Comparison of ENCODE assay signal across 9 mouse cellular contexts in genomic region chr11:6174719-6175118, GRCm38 (mm10). TPM values are rescaled to one million over a fixed set of nuclear protein-coding genes. Genes with fewer than 3 reads are reported as not detected.
A peak's percentile ranks its signal among the peaks of the same experiment; 100 is the strongest.
DNase-seq lines count a peak whose midpoint lies in the region; ATAC-seq and TF ChIP-seq lines count a peak whose summit lies in the region.
"Had no signal": no experiment of that assay in that cellular context is flagged by ENCODE, and none has a peak within 500 bp of the region (broad histone marks: within the 10 kb centered on the region; RNA-seq: fewer than 3 reads in every experiment).

No protein-coding gene starts in this region.

- no peak overlapping the region for H3K4me2 ChIP-seq in hindbrain, embryonic 13.5 days
- H3K4me2 ChIP-seq in hindbrain, embryonic 16.5 days (ENCODE audit: low read length), result no peak overlapping the region
- no peak overlapping the region for H3K4me2 ChIP-seq in CH12.LX (ENCODE audit: insufficient read depth, low read depth, poor library complexity, severe bottlenecking)
- H3K4me2 ChIP-seq: hindbrain, embryonic 14.5 days had no signal

- TF ChIP-seq EP300 in CH12.LX (IDR thresholded peaks at IDR 0.05; ENCODE audit: low read length), result peak; percentile 69

- H3K9ac ChIP-seq in hindbrain, embryonic 13.5 days, result no peak overlapping the region
- H3K9ac ChIP-seq in hindbrain, embryonic 16.5 days (ENCODE audit: low read depth, low read length), result no peak overlapping the region
- no peak overlapping the region for H3K9ac ChIP-seq in CH12.LX (ENCODE audit: insufficient read depth, low read depth)
- H3K9ac ChIP-seq: hindbrain, embryonic 14.5 days had no signal

- in situ Hi-C loops in CH12.LX (cut with MboI; ENCODE audit: low pct_ligation_motif_present, low pct_unique_long_range_greater_than_20kb, low sequenced_read_pairs), result no loop called here

- peak; percentile 62 for DNase-seq in CH12.LX (ENCODE audit: extremely low read depth)
- DNase-seq in heart, adult 11 months, result peak; percentile 96
- peak; percentile 27 for DNase-seq in lung, adult 2 months
- no peak for DNase-seq in spleen, postnatal 36 days (ENCODE audit: low spot score in 2 of 2)
- DNase-seq in frontal cortex, postnatal 36 days (ENCODE audit: low spot score in 2 of 2), result no peak

- no peaks in the 10 kb centered on the region; the same call in 1 of the 2 replicates for H3K9me3 ChIP-seq in hindbrain, embryonic 13.5 days
- no peaks in the 10 kb centered on the region for H3K9me3 ChIP-seq in hindbrain, embryonic 16.5 days (ENCODE audit: control insufficient read depth, low read length)
- H3K9me3 ChIP-seq in CH12.LX (replicated peaks; ENCODE audit: low read length), result peaks cover 10% of the 10 kb centered on the region

- no peak for TF ChIP-seq POLR2A in CH12.LX (IDR thresholded peaks at IDR 0.05; ENCODE audit: low read depth, low read length)
- no peak for TF ChIP-seq POLR2A in lung, adult 2 months (IDR thresholded peaks at IDR 0.05; ENCODE audit: borderline replicate concordance, extremely low read depth, low read depth, low read length)

- H3K27me3 ChIP-seq in hindbrain, embryonic 13.5 days, result no peaks in the 10 kb centered on the region
- H3K27me3 ChIP-seq in hindbrain, embryonic 16.5 days (replicated peaks; ENCODE audit: control insufficient read depth, insufficient read depth, low read length), result no peaks in the 10 kb centered on the region
- H3K27me3 ChIP-seq in CH12.LX (replicated peaks), result no peaks in the 10 kb centered on the region

- TF ChIP-seq RAD21 in CH12.LX (IDR thresholded peaks at IDR 0.05; ENCODE audit: low read depth, low read length), result no peak

- dilution Hi-C loops in CH12.LX (cut with MboI; ENCODE audit: extremely low pct_ligation_motif_present, extremely low pct_unique_long_range_greater_than_20kb, low sequenced_read_pairs), result no loop called here

- WGBS in hindbrain, embryonic 13.5 days, result 79% methylated on average over 7 of the region's 7 CpGs
- WGBS in hindbrain, embryonic 16.5 days, result 82% methylated on average over 7 of the region's 7 CpGs
- WGBS in lung, adult 2 months, result 9% methylated on average over 7 of the region's 7 CpGs

- TF ChIP-seq CTCF in CH12.LX (conservative IDR thresholded peaks at IDR 0.05 in 1 of 2, IDR thresholded peaks at IDR 0.05 in 1 of 2; ENCODE audit: low read depth in 2 of 2, low read length in 2 of 2), result no peak
- no peak for TF ChIP-seq CTCF in lung, adult 2 months (IDR thresholded peaks at IDR 0.05; ENCODE audit: insufficient read depth, low read length)

- no peaks in the 10 kb centered on the region for H3K36me3 ChIP-seq in hindbrain, embryonic 13.5 days
- no peaks in the 10 kb centered on the region for H3K36me3 ChIP-seq in hindbrain, embryonic 16.5 days (ENCODE audit: control insufficient read depth, insufficient read depth, low read length)
- peaks cover 0 to 21% of the 10 kb centered on the region in 2 experiments for H3K36me3 ChIP-seq in CH12.LX (replicated peaks in 1 of 2; ENCODE audit: control insufficient read depth in 1 of 2, insufficient read depth in 1 of 2, low read length in 1 of 2)

- peak overlapping the region; percentile 5; the same call in 1 of the 2 replicates for H3K27ac ChIP-seq in hindbrain, embryonic 13.5 days
- H3K27ac ChIP-seq in hindbrain, embryonic 16.5 days (ENCODE audit: low read depth, low read length), result no peak overlapping the region
- no peak overlapping the region for H3K27ac ChIP-seq in CH12.LX (ENCODE audit: insufficient read depth, low read depth)
- H3K27ac ChIP-seq: hindbrain, embryonic 14.5 days had no signal

- peaks cover 33% of the 10 kb centered on the region for H3K4me1 ChIP-seq in hindbrain, embryonic 13.5 days (replicated peaks)
- H3K4me1 ChIP-seq in hindbrain, embryonic 16.5 days (ENCODE audit: control insufficient read depth, insufficient read depth, low read depth, low read length), result peaks cover 14% of the 10 kb centered on the region
- H3K4me1 ChIP-seq in CH12.LX (ENCODE audit: control insufficient read depth in 1 of 2, insufficient read depth in 2 of 2), result peaks cover 35 to 61% of the 10 kb centered on the region in 2 experiments
- H3K4me1 ChIP-seq in lung, adult 2 months (ENCODE audit: control insufficient read depth, insufficient read depth, low read length), result peaks cover 19% of the 10 kb centered on the region

- no peak overlapping the region for H3K4me3 ChIP-seq in hindbrain, embryonic 13.5 days
- no peak overlapping the region for H3K4me3 ChIP-seq in hindbrain, embryonic 16.5 days (ENCODE audit: low read length)
- H3K4me3 ChIP-seq in CH12.LX (replicated peaks in 1 of 3; ENCODE audit: low read depth in 2 of 3, low read length in 2 of 3, poor library complexity in 1 of 3), result no peak overlapping the region
- H3K4me3 ChIP-seq in lung, adult 2 months (replicated peaks; ENCODE audit: extremely low read depth, low read depth, low read length), result no peak overlapping the region

- ATAC-seq in hindbrain, embryonic 13.5 days (ENCODE audit: low FRiP score), result no peak
- no peak; the same call in 1 of the 2 replicates for ATAC-seq in hindbrain, embryonic 16.5 days
- ATAC-seq in inflammation-experienced regulatory T-cells, adult 6 months, result no peak

- peaks cover 42% of the 10 kb centered on the region for H3K79me2 ChIP-seq in CH12.LX (replicated peaks; ENCODE audit: control insufficient read depth, extremely low read depth, insufficient read depth, poor library complexity, severe bottlenecking)

TF ChIP-seq in CH12.LX, 34 proteins besides CTCF, POLR2A, EP300 and RAD21:
- TF ChIP-seq JUND (conservative IDR thresholded peaks at IDR 0.05; ENCODE audit: low read depth, low read length), result no peak
- no peak for TF ChIP-seq KAT2A (IDR thresholded peaks at IDR 0.05; ENCODE audit: insufficient replicate concordance, low read length)
- TF ChIP-seq RCOR1 (conservative IDR thresholded peaks at IDR 0.05; ENCODE audit: low read depth, low read length), result no peak
- no peak for TF ChIP-seq TCF12 (IDR thresholded peaks at IDR 0.05; ENCODE audit: low read depth, low read length)
- no peak for TF ChIP-seq ZNF384 (IDR thresholded peaks at IDR 0.05; ENCODE audit: low read depth, low read length)
- TF ChIP-seq ZC3H11A (IDR thresholded peaks at IDR 0.05; ENCODE audit: low read depth, low read length), result no peak
- TF ChIP-seq NRF1 (IDR thresholded peaks at IDR 0.05; ENCODE audit: low read depth, low read length), result no peak
- TF ChIP-seq MAX (IDR thresholded peaks at IDR 0.05; ENCODE audit: low read length), result no peak
- TF ChIP-seq NELFE (IDR thresholded peaks at IDR 0.05; ENCODE audit: low read depth, low read length), result no peak
- peak; percentile 89 for TF ChIP-seq MEF2A (IDR thresholded peaks at IDR 0.05; ENCODE audit: borderline replicate concordance, low read depth, low read length)
- TF ChIP-seq SIN3A (IDR thresholded peaks at IDR 0.05; ENCODE audit: low read length), result peak; percentile 61; the same call in 1 of the 2 replicates
- TF ChIP-seq BHLHE40 (IDR thresholded peaks at IDR 0.05; ENCODE audit: low read depth, low read length), result peak; percentile 87
- TF ChIP-seq ETS1 (conservative IDR thresholded peaks at IDR 0.05; ENCODE audit: low read depth, low read length), result peak; percentile 53
- peak; percentile 52; the same call in 1 of the 2 replicates for TF ChIP-seq MAFK (IDR thresholded peaks at IDR 0.05; ENCODE audit: insufficient replicate concordance, low read length)
- TF ChIP-seq E2F4 (IDR thresholded peaks at IDR 0.05; ENCODE audit: insufficient replicate concordance, low read depth, low read length), result no peak
- TF ChIP-seq MXI1 (IDR thresholded peaks at IDR 0.05; ENCODE audit: low read depth, low read length), result no peak
- no peak for TF ChIP-seq USF2 (conservative IDR thresholded peaks at IDR 0.05; ENCODE audit: low read depth, low read length)
- TF ChIP-seq ZKSCAN1 (IDR thresholded peaks at IDR 0.05; ENCODE audit: borderline replicate concordance, low read depth, low read length), result no peak
- TF ChIP-seq HCFC1 (IDR thresholded peaks at IDR 0.05; ENCODE audit: low read depth, low read length), result no peak
- TF ChIP-seq SMC3 (IDR thresholded peaks at IDR 0.05; ENCODE audit: low read depth, low read length), result no peak

RNA-seq across cellular contexts. Expression of gene A730071L15Rik, which starts 25.1 kb away (rescaled TPM):
- polyA plus RNA-seq in hindbrain, embryonic 13.5 days (2015; fragmentation: Nextera tagmentation; extraction: Ambion mirVana), result 0.69 and 1.1 TPM in 2 replicates
- 0.71 and 0.81 TPM in 2 replicates for polyA plus RNA-seq in hindbrain, embryonic 16.5 days (2015; fragmentation: Nextera tagmentation; extraction: Ambion mirVana)
- total RNA-seq in CH12.LX (2012; rRNA removed) (0.42 and 0.46 TPM in 2 replicates), CH12.LX (2014; rRNA removed) (not detected in 2 replicates)
- not detected in 2 replicates for polyA plus RNA-seq in CH12.LX (2012; ENCODE audit: insufficient read length, low read depth)
- polyA plus RNA-seq in lung, adult 2 months (2012; rRNA removed), result 0.11 TPM in 1 of 2 replicates, not detected in the other
- not detected for polyA plus RNA-seq in inflammation-experienced regulatory T-cells, adult 6 months (2017; shearing (Covaris generic))

RNA-seq across cellular contexts. Expression of gene Nudcd3, which starts 25.5 kb away (rescaled TPM):
- polyA plus RNA-seq in hindbrain, embryonic 13.5 days (2015; fragmentation: Nextera tagmentation; extraction: Ambion mirVana), result 61.5 and 64.7 TPM in 2 replicates
- 71.5 and 71.9 TPM in 2 replicates for polyA plus RNA-seq in hindbrain, embryonic 16.5 days (2015; fragmentation: Nextera tagmentation; extraction: Ambion mirVana)
- total RNA-seq in CH12.LX (2012; rRNA removed) (35.6 and 41.2 TPM in 2 replicates), CH12.LX (2014; rRNA removed) (30.1 and 30.7 TPM in 2 replicates)
- 78.0 and 82.2 TPM in 2 replicates for polyA plus RNA-seq in CH12.LX (2012; ENCODE audit: insufficient read length, low read depth)
- polyA plus RNA-seq in lung, adult 2 months (2012; rRNA removed), result 29.4 and 52.9 TPM in 2 replicates
- 10 to 100 TPM; 26.7 to 38.8 (median 38.5) TPM for polyA plus RNA-seq in inflammation-experienced regulatory T-cells, adult 6 months (2017; shearing (Covaris generic))

RNA-seq across cellular contexts. Expression of gene Npc1l1, which starts 55.2 kb away (rescaled TPM):
- 0.04 and 0.05 TPM in 2 replicates for polyA plus RNA-seq in hindbrain, embryonic 13.5 days (2015; fragmentation: Nextera tagmentation; extraction: Ambion mirVana)
- polyA plus RNA-seq in hindbrain, embryonic 16.5 days (2015; fragmentation: Nextera tagmentation; extraction: Ambion mirVana), result 0.04 TPM in 1 of 2 replicates, not detected in the other
- total RNA-seq in CH12.LX (2012; rRNA removed) (not detected in 2 replicates), CH12.LX (2014; rRNA removed) (0.05 TPM in 1 of 2 replicates, not detected in the other)
- polyA plus RNA-seq in CH12.LX (2012; ENCODE audit: insufficient read length, low read depth), result 0.05 and 0.09 TPM in 2 replicates
- 0.09 and 0.34 TPM in 2 replicates for polyA plus RNA-seq in lung, adult 2 months (2012; rRNA removed)
- polyA plus RNA-seq in inflammation-experienced regulatory T-cells, adult 6 months (2017; shearing (Covaris generic)), result not detected

Comparison
In these comparisons a context has a peak if more than half of its experiments do, and no peak if none do; other contexts are left out.
1. DNase-seq: peak in CH12.LX (single experiment), heart, adult 11 months (single experiment) and lung, adult 2 months (single experiment); none in spleen, postnatal 36 days (0 of 2) and frontal cortex, postnatal 36 days (0 of 2).